Mouse (Mus musculus) T-helper 2 cell (primary cell): ENCODE results near the gene Vmn2r50.
"Not testable (repeated sequence)": the region's sequence is repeated elsewhere in the genome, so short reads cannot be mapped to it uniquely, and the experiment has no call there.

Experiments
- in situ Hi-C: fragments of 300-600 bp; cut with MboI, MseI; formaldehyde crosslinking; loops from one replicate; pipeline ENCODE4 v1.15.1; 2025; ENCODE audit warnings: high pct_unique_total_duplicates

Vmn2r50 gene

DNA sequence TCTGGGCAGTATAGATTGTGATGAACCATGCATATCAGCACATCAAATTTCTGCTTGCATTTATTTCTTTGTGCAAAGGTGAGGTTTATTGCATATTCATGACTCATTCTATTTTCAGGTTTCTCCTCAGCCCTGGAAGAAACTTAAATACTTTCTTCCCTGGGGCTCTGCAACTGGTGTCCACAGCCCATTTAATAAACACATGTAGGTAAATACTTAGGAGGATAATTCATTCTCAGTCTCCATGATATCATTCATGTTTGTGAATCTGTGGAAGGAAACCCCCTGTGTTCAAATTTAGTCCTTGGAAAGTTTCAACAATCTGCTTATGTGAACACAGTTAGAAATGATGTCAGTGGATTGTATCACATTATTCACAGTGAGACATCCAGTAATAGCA lies at the start of gene Vmn2r50:
Gene Vmn2r50 (minus strand): TSS at position 101 of the 400 bp plus-strand sequence.
- in situ Hi-C loops = not testable (repeated sequence)

GRCm38 (mm10) chr7:9992157-9992556 lies 60.9 kb downstream of the Vmn2r50 start, which contains the start of gene Vmn2r49:
Gene Vmn2r49 (minus strand): TSS chr7:9992257.
- in situ Hi-C loops = not testable (repeated sequence)
